8 mouse cellular contexts compared by ENCODE assay signal in genomic region chr3:103058207-103059157, GRCm38 (mm10). TPM values are rescaled to one million over a fixed set of nuclear protein-coding genes. Genes with fewer than 3 reads are reported as not detected.
DNase-seq lines count a peak whose midpoint lies in the region; ATAC-seq lines count a peak whose summit lies in the region.

Nras (plus strand) TSS chr3:103058285.

- ATAC-seq in forebrain, embryonic 11.5 days (replicated peaks; ENCODE audit: low FRiP score), result peak; percentile 99
- ATAC-seq in heart, embryonic 16.5 days (replicated peaks; ENCODE audit: extremely low read depth, insufficient read depth, low FRiP score), result peak; percentile 98
- ATAC-seq in liver, embryonic 15.5 days (ENCODE audit: insufficient read depth), result peak; percentile 97
- ATAC-seq in neural tube, embryonic 12.5 days (ENCODE audit: low FRiP score, low read depth), result peak; percentile 99

- H3K27me3 ChIP-seq in forebrain, embryonic 11.5 days (ENCODE audit: control insufficient read depth, insufficient read depth, low read length), result no peaks in the 10 kb centered on the region
- H3K27me3 ChIP-seq in heart, embryonic 16.5 days (ENCODE audit: control insufficient read depth, insufficient read depth, low read length), result no peaks in the 10 kb centered on the region
- H3K27me3 ChIP-seq in liver, embryonic 15.5 days, result no peaks in the 10 kb centered on the region
- no peaks in the 10 kb centered on the region for H3K27me3 ChIP-seq in neural tube, embryonic 12.5 days (replicated peaks)

- peak; percentile 88 to 94 for DNase-seq in CD8-positive naive resting alpha-beta T cell, adult 2 months (ENCODE audit: low read depth in 2 of 2, low spot score in 2 of 2)
- peak; percentile 89 for DNase-seq in c-Kit-positive CD71-negative TER-119-negative erythroid progenitor cells, embryonic 14.5 days (ENCODE audit: low read depth)
- DNase-seq in forebrain, embryonic 11.5 days (ENCODE audit: low spot score), result peak; percentile 98
- peak; percentile 95 to 98 for DNase-seq in kidney, postnatal 36 days
- peak; percentile 74 for DNase-seq in telencephalon, adult 2 months (ENCODE audit: low read depth, low spot score)

- H3K4me2 ChIP-seq in forebrain, embryonic 11.5 days (ENCODE audit: low read depth, low read length, severe bottlenecking), result peak within 1 kb of the TSS; percentile 77
- H3K4me2 ChIP-seq in heart, embryonic 16.5 days (ENCODE audit: low read depth, low read length), result peak within 1 kb of the TSS; percentile 71
- H3K4me2 ChIP-seq in liver, embryonic 15.5 days, result peak within 1 kb of the TSS; percentile 69
- peak within 1 kb of the TSS; percentile 72 for H3K4me2 ChIP-seq in neural tube, embryonic 12.5 days (replicated peaks)

- peak within 1 kb of the TSS; percentile 74 for H3K4me3 ChIP-seq in forebrain, embryonic 11.5 days (ENCODE audit: low read depth, low read length)
- H3K4me3 ChIP-seq in heart, embryonic 16.5 days (ENCODE audit: low read length), result peak within 1 kb of the TSS; percentile 78
- H3K4me3 ChIP-seq in liver, embryonic 15.5 days (replicated peaks), result peak within 1 kb of the TSS; percentile 87
- H3K4me3 ChIP-seq in neural tube, embryonic 12.5 days, result peak within 1 kb of the TSS; percentile 75

- H3K9me3 ChIP-seq in forebrain, embryonic 11.5 days (ENCODE audit: control insufficient read depth, low read length), result no peaks in the 10 kb centered on the region
- H3K9me3 ChIP-seq in heart, embryonic 16.5 days (replicated peaks; ENCODE audit: control insufficient read depth, low read length), result no peaks in the 10 kb centered on the region
- H3K9me3 ChIP-seq in liver, embryonic 15.5 days (replicated peaks), result no peaks in the 10 kb centered on the region
- no peaks in the 10 kb centered on the region for H3K9me3 ChIP-seq in neural tube, embryonic 12.5 days

- WGBS in forebrain, embryonic 11.5 days, result 3% methylated on average over 46 of the region's 46 CpGs
- 2% methylated on average over 46 of the region's 46 CpGs for WGBS in heart, embryonic 16.5 days
- 1% methylated on average over 46 of the region's 46 CpGs for WGBS in liver, embryonic 15.5 days (ENCODE audit: insufficient replicate concordance)
- WGBS in neural tube, embryonic 12.5 days, result 3% methylated on average over 46 of the region's 46 CpGs

- H3K9ac ChIP-seq in forebrain, embryonic 11.5 days (ENCODE audit: low read length), result peak within 1 kb of the TSS; percentile 93
- H3K9ac ChIP-seq in heart, embryonic 16.5 days (ENCODE audit: low read length), result peak within 1 kb of the TSS; percentile 86
- H3K9ac ChIP-seq in liver, embryonic 15.5 days, result peak within 1 kb of the TSS; percentile 76
- H3K9ac ChIP-seq in neural tube, embryonic 12.5 days, result peak within 1 kb of the TSS; percentile 76

- H3K4me1 ChIP-seq in forebrain, embryonic 11.5 days (replicated peaks; ENCODE audit: control insufficient read depth, insufficient read depth, low read length), result no peaks in the 10 kb centered on the region; the same call in 1 of the 2 replicates
- peaks cover 8% of the 10 kb centered on the region; the same call in 1 of the 2 replicates for H3K4me1 ChIP-seq in heart, embryonic 16.5 days (ENCODE audit: control insufficient read depth, insufficient read depth, low read length)
- H3K4me1 ChIP-seq in liver, embryonic 15.5 days (replicated peaks), result peaks cover 8% of the 10 kb centered on the region
- H3K4me1 ChIP-seq in neural tube, embryonic 12.5 days, result peaks cover 4% of the 10 kb centered on the region; the same call in 1 of the 2 replicates

- H3K36me3 ChIP-seq in forebrain, embryonic 11.5 days (ENCODE audit: control insufficient read depth, insufficient read depth, low read length), result peaks cover 20% of the 10 kb centered on the region
- H3K36me3 ChIP-seq in heart, embryonic 16.5 days (ENCODE audit: control insufficient read depth, insufficient read depth), result peaks cover 55% of the 10 kb centered on the region
- peaks cover 68% of the 10 kb centered on the region for H3K36me3 ChIP-seq in liver, embryonic 15.5 days (replicated peaks)
- peaks cover 62% of the 10 kb centered on the region for H3K36me3 ChIP-seq in neural tube, embryonic 12.5 days

- peak within 1 kb of the TSS; percentile 90 for H3K27ac ChIP-seq in forebrain, embryonic 11.5 days (ENCODE audit: low read depth, low read length)
- H3K27ac ChIP-seq in heart, embryonic 16.5 days (ENCODE audit: low read length), result peak within 1 kb of the TSS; percentile 92
- peak within 1 kb of the TSS; percentile 83 for H3K27ac ChIP-seq in liver, embryonic 15.5 days (replicated peaks)
- peak within 1 kb of the TSS; percentile 85 for H3K27ac ChIP-seq in neural tube, embryonic 12.5 days

RNA-seq across cellular contexts. Expression of gene Nras, which starts in this region (rescaled TPM):
- 167 and 169 TPM in 2 replicates for polyA plus RNA-seq in forebrain, embryonic 11.5 days (2014; fragmentation: Nextera tagmentation; extraction: Ambion mirVana)
- 64.6 and 73.4 TPM in 2 replicates for polyA plus RNA-seq in heart, embryonic 16.5 days (2015; fragmentation: Nextera tagmentation; extraction: Ambion mirVana)
- 32.7 and 37.1 TPM in 2 replicates for polyA plus RNA-seq in liver, embryonic 15.5 days (2015; fragmentation: Nextera tagmentation; extraction: Ambion mirVana)
- polyA plus RNA-seq in neural tube, embryonic 12.5 days (2016; fragmentation: Nextera tagmentation; extraction: Ambion mirVana), result 125 and 126 TPM in 2 replicates

Comparison
In these comparisons a context has a peak if more than half of its experiments do, and no peak if none do; other contexts are left out.
1. Peak in every context shown above with its lines: DNase-seq, ATAC-seq, H3K4me3 ChIP-seq and H3K27ac ChIP-seq.